Mouse (Mus musculus): ENCODE results near the gene Nrros.

DNA sequence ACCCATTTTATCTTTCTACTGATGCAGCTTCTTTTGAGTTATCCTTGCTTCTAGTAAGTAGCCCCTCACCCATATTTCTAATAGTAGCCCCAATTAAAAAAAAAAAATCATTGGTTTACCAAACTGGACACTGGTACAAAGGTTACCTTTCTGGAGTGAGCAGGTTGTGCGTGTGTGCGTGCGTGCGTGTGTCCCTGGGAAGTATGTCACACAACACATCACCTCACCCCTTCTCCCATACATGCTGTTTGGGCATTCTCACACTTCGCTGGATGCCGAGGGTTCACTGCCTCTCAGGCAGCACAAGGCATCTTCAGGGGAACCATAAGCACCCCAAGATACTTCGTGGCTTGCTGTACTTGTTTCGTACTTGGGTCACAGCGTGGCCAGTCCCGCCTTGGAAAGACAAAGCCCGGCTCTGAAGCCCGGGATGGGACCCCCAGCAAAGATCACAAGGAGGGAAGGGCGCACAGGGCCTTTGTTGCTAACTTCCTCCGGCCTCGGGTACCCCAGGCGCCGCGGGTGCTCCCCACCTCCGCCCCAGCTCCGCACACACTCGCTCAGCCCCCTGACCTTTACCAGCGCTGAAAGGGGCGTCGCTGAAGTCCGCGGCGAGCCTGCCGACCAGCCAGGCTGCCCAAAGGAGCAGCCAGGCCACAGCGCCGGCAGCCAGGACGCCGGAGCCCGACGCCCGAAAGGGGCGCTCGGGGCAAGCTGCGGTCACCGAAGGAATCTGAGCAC lies 66.3 kb downstream of the Nrros start:
- no peak; the same call in 1 of the 2 replicates for TF ChIP-seq POLR2A (IDR thresholded peaks at IDR 0.05; ENCODE audit: control insufficient read depth, extremely low read depth, insufficient read depth, low read length, poor library complexity)
- no peak for TF ChIP-seq CTCF (IDR thresholded peaks at IDR 0.05; ENCODE audit: borderline replicate concordance, control insufficient read depth, extremely low read depth, insufficient read depth, low read length, poor library complexity)

Data from thymus, adult 2 months (tissue).